Mouse (Mus musculus) liver, embryonic 14.5 days (tissue): Measurements from ENCODE around the gene Hsd11b1.

ENCODE experiments used
- CTCF ChIP-seq: IDR thresholded peaks from 2 replicates; pipeline ENCODE4 v1.5.1; 2016; ENCODE audit warnings: antibody characterized with exemption, low read depth, control low read depth
- EP300 ChIP-seq: IDR thresholded peaks from 2 replicates; pipeline ENCODE4 v1.6.1; 2016; ENCODE audit warnings: antibody characterized with exemption, low read depth

DNA sequence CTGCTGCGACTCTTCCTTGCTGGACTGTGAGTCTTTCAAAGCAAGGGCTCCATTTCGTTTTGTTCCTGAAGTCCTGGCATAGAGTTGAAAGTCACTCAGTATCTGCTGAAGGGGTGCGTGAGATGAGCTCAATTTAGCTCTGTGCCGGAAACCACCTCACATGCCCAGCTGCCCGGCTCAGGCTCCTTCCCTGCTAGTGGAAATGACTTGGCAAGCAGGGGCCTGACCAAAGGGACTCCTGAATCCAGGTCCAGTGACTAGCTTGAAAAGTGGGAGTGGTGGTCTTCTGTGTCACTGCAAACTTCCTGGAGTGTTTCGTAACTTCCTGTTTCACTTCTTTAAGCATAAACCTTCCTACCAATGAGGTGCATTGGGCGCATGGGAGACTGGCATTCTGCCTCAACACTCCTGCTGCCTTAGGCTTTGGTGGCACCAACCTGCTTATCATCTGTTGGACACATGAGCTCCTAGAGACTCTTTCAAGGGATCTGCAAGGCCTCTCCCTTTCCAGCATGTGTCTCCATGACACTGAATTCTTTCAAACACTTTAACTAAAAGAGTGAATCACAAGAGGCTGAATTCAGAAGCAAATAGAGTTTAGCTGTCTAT is 72.1 kb downstream of the Hsd11b1 start:
- TF ChIP-seq CTCF (no peak), EP300 (no peak)
